ENCODE assay signal across 8 mouse cellular contexts in the genomic region with DNA sequence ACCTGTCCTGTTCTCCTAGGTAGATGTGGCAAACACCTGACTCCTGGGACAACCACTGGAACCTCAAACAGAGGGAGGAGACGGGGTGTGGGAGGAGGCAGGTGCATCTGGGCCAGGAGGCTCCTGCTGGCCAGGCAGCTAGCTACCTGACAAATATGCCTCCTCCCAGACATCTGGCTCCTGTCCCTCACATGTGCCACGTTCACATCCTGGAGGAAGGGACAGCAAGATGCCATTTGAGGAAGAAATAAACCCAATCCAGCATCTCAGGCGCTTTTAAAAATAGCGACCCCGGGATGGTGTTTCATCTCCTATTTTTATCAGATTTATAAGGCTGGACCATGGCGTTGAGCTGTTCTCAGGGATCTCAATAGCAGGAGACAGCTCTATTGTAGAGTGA. TPM values are rescaled to one million over a fixed set of nuclear protein-coding genes. Genes with fewer than 3 reads are reported as not detected.
DNase-seq lines count a peak whose midpoint lies in the region; ATAC-seq and TF ChIP-seq lines count a peak whose summit lies in the region.

TSS of gene St3gal4 (minus strand) at position 101 of the 400 bp plus-strand sequence.

- no peaks in the 10 kb centered on the region for H3K9me3 ChIP-seq in heart, embryonic 10.5 days
- H3K9me3 ChIP-seq in midbrain, embryonic 16.5 days (replicated peaks; ENCODE audit: control insufficient read depth, low read length, poor library complexity, severe bottlenecking) = no peaks in the 10 kb centered on the region

- no peak within 1 kb of the TSS for H3K4me3 ChIP-seq in kidney, adult 2 months (ENCODE audit: insufficient read depth, low read depth, low read length)
- no peak within 1 kb of the TSS for H3K4me3 ChIP-seq in heart, embryonic 10.5 days
- no peak within 1 kb of the TSS for H3K4me3 ChIP-seq in midbrain, embryonic 16.5 days (ENCODE audit: low read depth, low read length)

- no peak for TF ChIP-seq POLR2A in kidney, adult 2 months (IDR thresholded peaks at IDR 0.05; ENCODE audit: low read depth, low read length)

- no peak for ATAC-seq in midbrain, embryonic 16.5 days

- H3K9ac ChIP-seq in midbrain, embryonic 16.5 days (ENCODE audit: low read depth, low read length) = 0 out of 2 replicates have a peak within 1 kb of the TSS, but pooled peaks have one; percentile 14

- H3K4me1 ChIP-seq in kidney, adult 2 months (ENCODE audit: control insufficient read depth, insufficient read depth, low read length) = peaks cover 4% of the 10 kb centered on the region; the same call in 1 of the 2 replicates
- H3K4me1 ChIP-seq in heart, embryonic 10.5 days = peaks cover 34% of the 10 kb centered on the region
- H3K4me1 ChIP-seq in midbrain, embryonic 16.5 days (ENCODE audit: control insufficient read depth, insufficient read depth, low read length) = peaks cover 19% of the 10 kb centered on the region

- no peaks in the 10 kb centered on the region for H3K36me3 ChIP-seq in kidney, adult 2 months (ENCODE audit: control insufficient read depth, insufficient read depth, low read length)
- peaks cover 13% of the 10 kb centered on the region; the same call in 1 of the 2 replicates for H3K36me3 ChIP-seq in heart, embryonic 10.5 days
- peaks cover 2% of the 10 kb centered on the region; the same call in 1 of the 2 replicates for H3K36me3 ChIP-seq in midbrain, embryonic 16.5 days (ENCODE audit: control insufficient read depth, insufficient read depth, low read length)

- peak within 1 kb of the TSS; percentile 39; the same call in 1 of the 2 replicates for H3K27ac ChIP-seq in kidney, adult 2 months (ENCODE audit: insufficient read depth, low read depth, low read length)
- peak within 1 kb of the TSS; percentile 93; the same call in 1 of the 2 replicates for H3K27ac ChIP-seq in heart, embryonic 10.5 days
- no peak within 1 kb of the TSS for H3K27ac ChIP-seq in midbrain, embryonic 16.5 days (ENCODE audit: low read length)

- no peak for DNase-seq in kidney, adult 2 months
- no peak for DNase-seq in kidney, postnatal 4 days
- DNase-seq in adrenal gland, postnatal 14 days = no peak
- no peak for DNase-seq in heart, embryonic 10.5 days (ENCODE audit: low spot score)
- no peak for DNase-seq in layer of hippocampus, postnatal 36 days
- no peak for DNase-seq in thymus, postnatal 36 days
- no peak for DNase-seq in adipocyte (ENCODE audit: low spot score)

- WGBS in kidney, adult 2 months = 71% methylated on average over 6 of the region's 6 CpGs
- WGBS in heart, embryonic 10.5 days = 77% methylated on average over 6 of the region's 6 CpGs
- 86% methylated on average over 6 of the region's 6 CpGs for WGBS in midbrain, embryonic 16.5 days

- no peaks in the 10 kb centered on the region for H3K27me3 ChIP-seq in kidney, adult 2 months (replicated peaks; ENCODE audit: control insufficient read depth, insufficient read depth, low read length)
- no peaks in the 10 kb centered on the region for H3K27me3 ChIP-seq in heart, embryonic 10.5 days (ENCODE audit: insufficient read depth, poor library complexity, severe bottlenecking)
- no peaks in the 10 kb centered on the region for H3K27me3 ChIP-seq in midbrain, embryonic 16.5 days (ENCODE audit: control insufficient read depth, insufficient read depth, low read depth, low read length)

- no peak within 1 kb of the TSS for H3K4me2 ChIP-seq in midbrain, embryonic 16.5 days (ENCODE audit: low read length)

- TF ChIP-seq CTCF in kidney, adult 2 months (conservative IDR thresholded peaks at IDR 0.05; ENCODE audit: insufficient read depth, insufficient read length, low read depth, low read length) = no peak

RNA-seq across cellular contexts. Expression of gene St3gal4, which starts in this region (rescaled TPM):
- 4.7 and 5.0 TPM in 2 replicates for polyA plus RNA-seq in kidney, adult 2 months (2012; rRNA removed)
- total RNA-seq in adrenal gland, postnatal 14 days (2021) = 32.7 and 36.9 TPM in 2 replicates
- polyA plus RNA-seq in heart, embryonic 10.5 days (2016; fragmentation: Nextera tagmentation; extraction: Ambion mirVana) = 16.0 and 18.4 TPM in 2 replicates
- total RNA-seq in layer of hippocampus, postnatal 36 days (2021) = 10 to 100 TPM; 25.0 to 25.7 TPM
- polyA plus RNA-seq in midbrain, embryonic 16.5 days (2015; fragmentation: Nextera tagmentation; extraction: Ambion mirVana) = 15.9 and 17.9 TPM in 2 replicates
